Mouse (Mus musculus) fibroblast of lung, adult 2 months (primary cell): ENCODE measurements around the gene Mip.
"Not testable (repeated sequence)": the region's sequence is repeated elsewhere in the genome, so short reads cannot be mapped to it uniquely, and the experiment has no call there.

ENCODE experiments used
- DNase-seq: peaks from one replicate; pipeline ENCODE4 v3.0.0-alpha.2; 2011; ENCODE audit warnings: low read depth

Mip gene

DNA sequence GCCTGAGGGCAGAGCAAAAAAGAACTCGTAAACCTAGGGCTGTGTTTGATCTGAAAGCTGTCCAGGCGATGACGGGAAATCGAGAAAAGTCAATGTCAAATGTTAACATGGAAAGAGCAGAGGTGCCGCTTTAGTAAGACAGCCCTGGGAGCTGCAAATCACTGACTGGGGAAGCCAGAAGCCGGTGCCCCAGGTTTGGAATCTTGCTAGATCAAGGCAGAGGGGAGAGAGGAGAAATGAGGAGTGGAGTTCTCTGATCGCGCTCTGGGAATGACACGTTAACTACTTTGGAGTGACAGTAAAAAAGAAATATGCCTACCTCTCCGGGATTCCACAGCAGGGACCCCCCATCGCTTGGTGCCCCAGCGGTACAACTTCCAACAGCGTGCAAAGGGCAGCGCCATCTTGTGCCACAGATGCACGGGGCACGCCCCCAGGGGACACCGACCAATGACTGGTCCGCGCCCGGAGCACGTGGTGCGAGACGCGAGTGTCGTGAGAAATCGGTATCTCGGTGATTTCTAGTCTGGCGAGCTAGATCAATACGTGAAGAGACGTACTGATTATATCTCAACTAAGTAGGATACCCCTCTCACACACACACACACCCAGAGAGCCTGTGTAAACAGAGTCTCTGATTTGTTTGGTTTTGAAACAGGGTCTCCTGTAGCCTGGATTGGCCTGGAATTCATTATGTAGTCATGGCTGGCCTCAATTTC is 14.1 kb upstream of the Mip start, which contains the start of gene Spryd4:
Gene Spryd4, minus strand, starts transcription at position 418 of the 719 bp plus-strand sequence.
- peak; percentile 76 for DNase-seq

DNA sequence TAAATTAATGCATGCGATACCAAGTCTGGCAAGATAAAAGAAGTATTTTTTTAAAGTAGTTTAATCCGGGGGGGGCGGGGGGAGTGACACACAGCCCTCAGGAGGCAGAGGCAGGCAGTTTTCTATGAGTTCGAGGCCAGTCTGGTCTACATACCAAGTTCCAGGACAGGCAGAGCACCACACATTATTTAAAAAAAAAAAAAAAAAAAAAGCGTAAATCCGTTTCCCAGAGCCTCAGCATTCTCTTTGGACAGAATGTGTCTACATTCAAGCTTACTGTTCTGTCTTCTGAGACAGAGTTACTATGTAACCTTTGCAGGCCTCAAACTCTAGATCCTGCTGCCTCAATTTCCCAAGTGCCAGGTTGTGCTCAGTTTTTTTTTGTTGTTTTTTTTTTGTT is 13.5 kb upstream of the Mip start:
- DNase-seq: no peak

DNA sequence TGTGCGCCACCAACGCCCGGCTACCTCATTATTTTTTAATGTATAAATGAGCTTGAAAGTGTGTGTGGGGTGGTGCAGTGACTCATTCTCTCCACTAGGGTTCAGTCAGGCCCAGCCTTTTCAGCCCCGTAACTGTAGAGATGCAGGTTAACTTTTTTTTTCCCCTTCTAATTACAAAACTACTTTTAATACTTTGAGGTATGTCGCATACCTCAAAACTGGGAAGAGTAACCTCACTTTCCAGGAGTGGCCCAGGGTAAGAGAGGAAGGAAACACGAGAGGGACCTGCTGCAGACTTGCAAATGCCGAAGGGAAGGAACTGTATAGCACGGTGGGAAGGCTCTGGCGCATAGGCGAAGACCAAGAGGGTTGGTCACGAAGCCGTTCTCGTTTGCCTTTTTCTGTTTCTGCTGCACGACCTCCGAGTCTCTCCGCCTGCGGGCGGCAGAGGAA is 12.7 kb upstream of the Mip start:
- DNase-seq: no peak

DNA sequence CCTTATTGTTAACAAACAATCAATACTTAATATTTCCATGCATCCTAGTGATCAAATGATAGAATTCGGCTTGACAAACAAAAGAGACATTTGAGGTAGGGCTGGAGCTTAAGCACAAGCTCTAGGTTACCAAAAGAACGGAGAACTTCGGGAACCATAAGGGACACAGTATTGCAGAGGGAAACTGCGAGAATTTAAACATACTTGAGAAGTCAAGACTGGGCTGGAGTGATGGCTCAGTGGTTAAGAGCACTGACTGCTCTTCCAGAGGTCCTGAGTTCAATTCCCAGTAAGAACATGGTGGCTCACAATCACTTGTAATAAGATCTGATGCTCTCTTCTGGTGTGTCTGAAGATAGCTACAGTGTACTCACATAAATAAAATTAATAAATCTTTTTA is 11.5 kb upstream of the Mip start:
- not testable (repeated sequence) for DNase-seq

DNA sequence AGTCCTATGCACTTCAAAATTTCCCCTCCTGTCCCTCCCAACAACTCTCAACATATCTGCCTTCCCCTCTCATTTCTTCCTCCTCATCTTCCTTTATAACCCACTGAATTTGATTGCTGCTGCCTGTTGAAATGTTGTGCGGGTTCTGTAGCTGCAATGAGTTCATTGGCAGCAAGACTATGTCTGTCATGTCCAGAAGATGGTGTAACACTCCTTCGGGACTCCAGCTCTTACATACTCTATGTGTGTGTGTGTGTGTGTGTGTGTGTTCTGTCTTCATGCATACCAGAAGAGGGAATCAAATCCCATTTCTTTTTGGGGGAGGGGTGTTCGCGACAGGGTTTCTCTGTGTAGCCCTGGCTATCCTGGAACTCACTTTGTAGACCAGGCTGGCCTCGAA is 10.7 kb upstream of the Mip start:
- DNase-seq: no peak

DNA sequence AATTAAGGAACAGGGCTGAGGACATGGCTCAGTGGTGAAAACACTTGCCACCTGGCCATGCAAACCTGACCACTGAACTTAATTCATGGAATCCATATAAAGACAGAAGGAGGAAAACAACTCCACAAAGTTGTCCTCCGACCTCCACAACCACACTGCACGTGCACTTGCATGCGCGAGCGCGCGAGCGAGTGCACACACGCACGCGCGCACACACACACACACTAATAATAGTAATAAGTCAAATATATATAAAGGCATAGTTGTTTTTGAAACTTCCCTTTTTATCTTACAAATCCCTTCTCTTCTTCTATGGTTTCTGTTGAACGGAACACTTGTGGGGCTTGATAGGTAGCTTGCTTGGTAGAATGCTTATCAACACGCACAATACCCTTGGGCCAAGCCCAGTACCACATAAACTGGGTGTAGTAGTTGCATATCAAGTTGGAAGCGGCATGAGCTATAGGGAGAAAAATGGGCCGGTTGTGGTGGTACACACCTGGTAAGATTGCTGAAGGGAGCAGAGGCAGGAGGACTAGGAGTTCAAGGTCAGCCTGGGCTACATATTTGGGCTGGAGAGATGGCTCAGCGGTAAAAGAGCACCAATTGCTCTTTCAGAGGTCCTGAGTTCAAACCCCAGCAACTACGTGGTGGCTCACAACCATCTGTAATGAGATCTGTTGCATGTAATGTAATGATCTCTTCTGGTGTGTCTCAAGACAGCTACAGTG is 7.1 kb upstream of the Mip start:
- no peak for DNase-seq

DNA sequence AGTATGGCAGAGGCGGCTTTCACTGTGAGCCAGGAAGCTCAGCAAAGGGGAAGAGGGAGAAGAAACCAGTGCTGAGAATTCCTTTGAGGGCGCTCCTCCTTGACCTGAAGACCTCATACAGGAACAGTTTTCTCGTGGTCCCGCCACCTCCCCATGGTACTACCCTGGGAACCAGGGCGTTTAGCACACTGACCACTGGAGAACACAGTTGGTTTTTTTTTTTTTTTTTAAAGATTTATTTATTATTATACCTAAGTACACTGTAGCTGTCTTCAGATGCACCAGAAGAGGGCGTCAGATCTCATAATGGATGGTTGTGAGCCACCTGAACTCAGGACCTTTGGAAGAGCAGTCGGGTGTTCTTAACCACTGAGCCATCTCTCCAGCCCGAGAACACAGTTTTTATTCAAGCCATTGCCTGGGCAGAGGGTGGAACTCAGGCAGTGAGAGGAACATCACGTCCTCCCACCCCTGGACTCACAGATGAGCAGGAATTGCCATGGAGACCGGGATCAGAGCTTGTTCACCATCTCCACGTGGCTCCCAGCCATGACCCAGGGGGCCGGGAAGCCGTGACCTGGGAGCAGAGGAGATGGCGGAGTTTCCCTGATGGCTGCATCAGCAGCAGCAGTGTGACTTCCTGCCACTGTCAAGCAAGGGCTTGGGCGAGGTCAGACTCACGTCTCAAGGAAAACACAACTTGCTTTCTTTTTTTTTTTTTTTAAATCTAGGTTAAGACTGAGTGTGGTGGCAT is 3.9 kb upstream of the Mip start:
- DNase-seq: no peak

DNA sequence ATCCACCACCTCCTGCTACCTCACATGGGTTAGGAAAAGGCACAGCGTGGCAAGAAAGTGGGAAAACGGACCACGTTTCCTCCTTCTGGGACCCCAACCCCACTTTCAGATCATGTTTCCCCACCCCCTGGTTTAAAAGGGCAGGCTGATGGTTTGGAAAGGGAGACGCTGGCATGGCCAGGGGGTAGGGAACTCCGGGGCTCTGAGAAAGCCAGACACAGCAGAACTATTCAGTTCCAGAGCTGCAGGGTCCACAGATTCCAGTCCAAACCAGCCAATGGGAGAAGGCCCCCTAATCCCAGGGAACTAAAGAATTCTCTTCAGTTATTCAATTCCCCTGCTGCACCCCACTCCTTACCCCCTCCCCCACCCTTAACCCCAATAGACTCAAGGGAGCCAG is 574 bp upstream of the Mip start:
- DNase-seq: no peak

DNA sequence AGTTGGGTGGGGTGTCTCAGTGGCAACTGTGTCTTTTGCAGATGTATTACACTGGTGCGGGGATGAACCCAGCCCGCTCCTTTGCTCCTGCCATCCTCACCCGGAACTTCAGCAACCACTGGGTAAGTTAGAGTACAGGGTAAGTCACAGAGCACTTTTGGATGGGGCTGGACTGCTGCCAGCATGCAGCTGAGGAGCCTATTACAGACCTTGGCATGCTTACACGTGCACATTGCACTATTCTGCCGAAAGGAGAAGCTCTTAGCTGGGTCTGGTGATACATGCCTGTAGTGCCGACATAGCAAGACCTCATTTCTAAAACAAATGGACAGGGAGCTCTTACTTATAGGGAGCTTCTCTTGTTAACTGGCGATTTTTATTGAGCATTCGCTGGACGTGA is 2.0 kb downstream of the Mip start:
- no peak for DNase-seq

DNA sequence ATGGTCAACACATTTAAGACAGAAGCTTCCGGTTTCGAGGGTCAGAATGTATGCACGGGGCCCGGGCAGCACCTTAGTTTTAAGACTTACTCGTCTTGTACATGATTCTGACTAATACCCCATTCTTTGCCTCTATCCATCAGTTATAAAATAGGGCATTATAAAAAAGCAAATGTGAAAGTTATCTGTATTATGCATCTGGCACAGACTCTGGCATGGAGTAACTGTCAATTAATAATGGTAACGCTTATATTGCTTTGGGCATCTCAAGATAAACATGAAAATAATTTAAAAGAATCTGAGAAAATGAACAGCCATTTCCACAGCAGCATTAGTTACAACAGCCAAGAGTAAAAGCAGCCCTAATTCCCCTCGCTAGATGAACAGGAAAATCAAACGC is 2.4 kb downstream of the Mip start:
- DNase-seq: no peak

DNA sequence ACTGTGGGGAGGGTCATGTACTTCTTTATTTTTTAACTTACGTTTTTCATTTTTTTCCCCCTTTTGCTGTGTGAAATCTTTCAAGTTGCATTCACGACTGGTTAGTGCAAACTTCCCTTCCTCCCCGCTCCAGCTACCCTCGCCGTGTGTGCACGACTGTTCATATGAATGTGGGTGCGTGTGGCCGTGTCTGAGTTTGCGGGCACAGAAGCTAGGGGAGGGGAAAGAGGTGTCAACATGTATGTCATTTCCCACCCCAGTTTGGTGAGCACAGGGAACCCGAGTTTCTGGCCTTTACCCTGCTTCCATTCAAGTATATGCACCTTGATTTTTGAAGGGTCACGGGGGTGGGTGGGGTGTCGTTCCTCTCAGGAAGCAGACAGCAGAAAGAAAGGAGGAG is 4.9 kb downstream of the Mip start:
- DNase-seq: no peak

DNA sequence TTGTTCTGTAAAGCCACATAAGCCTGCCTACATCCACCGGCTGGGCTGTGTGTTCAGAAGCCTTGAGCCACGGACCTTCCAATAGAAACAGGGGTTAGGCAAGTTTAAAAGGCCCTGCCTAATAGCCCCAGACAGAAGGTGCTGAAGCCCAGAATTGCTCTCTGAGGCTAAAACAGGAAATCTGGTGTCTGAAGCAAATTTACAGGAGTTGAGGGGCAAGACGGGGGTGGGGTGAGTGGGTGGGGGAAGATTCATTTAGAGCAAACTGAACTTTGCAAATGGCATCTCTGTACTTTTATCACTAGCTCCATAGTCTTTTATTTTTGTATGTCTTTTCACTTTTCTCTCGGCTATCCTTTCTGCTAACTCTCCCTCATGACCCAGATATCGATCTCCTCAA is 5.5 kb downstream of the Mip start:
- DNase-seq: no peak

DNA sequence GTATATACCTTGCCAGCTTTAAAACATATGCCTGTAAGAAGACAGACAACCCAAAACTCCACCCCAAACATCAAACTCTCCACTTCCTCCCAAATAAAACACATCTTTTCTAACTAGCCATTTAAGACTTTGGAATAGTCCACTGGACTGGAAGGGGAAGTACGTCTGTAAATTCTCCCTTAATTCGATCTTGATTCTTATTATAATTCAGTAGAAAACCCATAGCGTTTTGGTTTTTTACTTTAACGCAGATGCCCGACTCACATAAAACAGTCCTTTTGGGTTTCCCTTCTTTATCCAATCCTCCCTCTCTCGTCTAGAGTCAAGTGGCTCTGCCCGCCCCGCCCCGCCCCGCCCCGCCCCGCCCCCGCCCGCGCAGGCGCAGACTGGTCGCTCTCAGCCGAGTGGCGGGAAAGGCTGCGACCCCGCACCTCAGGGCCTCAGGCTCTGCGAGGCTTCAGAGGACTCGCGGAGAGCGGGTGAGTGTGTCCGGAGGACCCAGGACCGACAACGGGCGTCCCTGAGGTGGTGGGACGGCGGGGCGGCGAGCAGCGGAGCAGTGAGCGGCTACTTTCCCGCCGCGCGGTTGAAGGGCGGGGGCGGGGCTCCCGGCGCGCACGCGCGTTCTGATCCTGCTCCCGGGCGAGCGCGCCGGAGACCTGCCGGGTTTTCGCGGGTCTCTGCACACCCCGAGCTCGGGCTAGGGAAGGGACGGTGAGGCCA is 6.2 kb downstream of the Mip start, which contains the start of gene Timeless:
Gene Timeless, plus strand, starts transcription at position 369 of the 723 bp plus-strand sequence.
- DNase-seq: peak; percentile 54

DNA sequence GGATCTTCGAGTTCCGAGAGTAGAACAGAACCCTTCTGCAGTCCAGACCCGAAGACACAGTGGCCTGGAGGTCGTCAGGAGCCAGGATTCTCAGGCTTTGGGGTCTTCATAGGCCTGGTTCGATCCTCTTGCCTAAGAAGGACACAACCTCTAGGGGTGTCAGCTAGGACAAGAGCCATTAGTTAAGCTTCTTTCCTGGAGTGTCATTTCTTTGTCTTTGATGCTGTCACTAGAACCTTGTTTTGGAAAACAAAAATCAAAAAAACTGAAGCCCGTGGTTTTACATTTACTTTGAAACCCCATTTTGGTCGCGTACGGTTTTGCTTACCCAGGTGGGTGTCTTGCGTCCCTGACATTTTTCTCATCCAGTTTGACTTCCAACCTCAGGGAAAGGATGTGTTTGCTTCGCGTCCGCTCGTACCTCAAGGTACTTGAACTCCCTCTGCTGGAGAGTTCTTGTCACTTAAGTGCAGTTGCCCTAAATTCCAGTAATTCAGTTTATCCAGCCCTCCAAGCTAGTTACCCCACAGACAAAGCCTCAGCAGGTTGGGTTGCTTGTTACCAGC is 6.9 kb downstream of the Mip start:
- peak; percentile 31 for DNase-seq

DNA sequence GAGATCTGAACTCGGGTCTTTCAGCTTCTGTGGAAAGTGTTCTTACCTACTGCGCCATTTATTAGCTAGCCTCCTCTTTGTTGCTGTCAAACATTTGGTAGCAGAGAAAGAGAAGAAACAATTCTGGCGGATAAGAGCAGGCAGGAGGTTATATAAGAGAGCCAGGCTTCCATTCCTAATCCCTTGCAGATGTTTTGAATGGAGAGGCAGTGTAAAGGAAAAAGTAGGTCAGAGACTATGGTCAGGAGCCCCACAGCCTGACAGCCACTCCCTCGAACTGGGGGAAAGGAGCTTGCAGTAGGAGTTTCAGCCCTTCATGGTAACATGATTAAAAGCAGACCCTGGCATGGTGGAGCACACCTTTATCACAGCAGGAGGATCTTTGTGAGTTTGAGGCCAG is 10.7 kb downstream of the Mip start:
- no peak for DNase-seq

DNA sequence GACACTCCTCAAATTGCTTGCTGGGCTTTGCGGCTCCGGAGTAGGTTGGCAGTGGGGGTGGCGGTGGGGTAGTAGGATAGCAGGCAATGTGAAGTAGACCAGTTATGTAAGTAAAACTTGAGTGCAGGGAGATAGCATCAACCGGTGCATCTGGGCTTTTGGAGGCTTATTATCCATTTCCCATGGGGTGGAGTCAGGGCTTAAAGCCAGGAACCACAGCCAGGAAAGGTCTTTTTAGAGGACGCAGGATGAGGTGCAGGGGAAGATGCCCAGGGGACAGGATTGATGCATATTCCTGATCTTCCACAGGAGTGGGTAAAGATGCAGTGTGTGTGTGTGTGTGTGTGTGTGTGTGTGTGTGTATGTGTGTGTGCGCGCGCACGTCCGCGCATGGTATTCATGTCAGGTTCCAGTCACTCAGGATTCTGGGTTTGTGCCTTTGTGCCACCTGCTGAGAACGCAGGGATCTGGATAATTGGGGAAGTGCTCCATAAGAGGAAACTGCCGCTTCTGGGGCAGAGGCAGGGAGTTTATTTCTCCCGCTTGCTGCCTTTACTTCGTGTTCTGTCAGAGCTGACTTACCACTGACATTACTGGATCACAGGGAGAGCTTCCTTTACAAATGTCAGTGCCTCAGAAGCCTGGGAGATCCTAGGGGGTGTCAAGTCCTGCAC is 12.3 kb downstream of the Mip start:
- DNase-seq: no peak

DNA sequence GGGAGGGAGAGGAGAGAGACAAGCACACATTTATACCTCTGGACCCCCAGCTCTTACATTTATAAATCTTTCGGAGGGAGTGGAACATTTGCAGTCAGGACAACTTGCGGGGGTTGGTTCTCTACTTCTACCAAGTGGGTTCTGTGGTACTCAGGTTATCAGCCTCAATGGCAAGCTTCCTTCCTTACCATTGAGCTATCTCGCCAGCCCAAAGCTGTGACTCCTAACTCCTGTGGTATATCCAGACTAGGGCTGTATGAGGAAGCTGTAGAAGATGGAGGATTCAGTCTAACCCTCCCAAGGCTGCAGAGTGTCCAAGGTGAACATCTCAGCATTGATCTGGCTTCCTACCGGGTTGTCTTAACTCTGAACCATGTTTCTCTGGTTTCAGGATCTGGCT is 13.5 kb downstream of the Mip start:
- no peak for DNase-seq

DNA sequence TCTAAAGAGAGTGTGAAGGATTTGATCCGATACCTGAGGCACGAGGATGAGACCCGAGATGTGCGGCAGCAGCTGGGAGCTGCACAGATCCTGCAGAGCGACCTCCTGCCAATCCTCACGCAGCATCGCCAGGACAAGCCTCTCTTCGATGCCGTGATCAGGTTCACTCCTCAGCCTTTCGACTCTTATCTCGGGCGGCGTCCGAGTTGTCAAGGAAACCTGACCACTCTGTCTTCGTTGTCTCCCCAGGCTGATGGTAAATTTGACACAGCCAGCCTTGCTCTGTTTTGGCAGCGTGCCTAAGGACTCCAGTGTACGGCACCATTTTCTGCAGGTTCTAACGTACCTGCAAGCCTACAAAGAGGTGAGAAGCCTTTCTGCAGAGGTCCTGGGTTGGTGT is 14.5 kb downstream of the Mip start:
- no peak for DNase-seq

DNA sequence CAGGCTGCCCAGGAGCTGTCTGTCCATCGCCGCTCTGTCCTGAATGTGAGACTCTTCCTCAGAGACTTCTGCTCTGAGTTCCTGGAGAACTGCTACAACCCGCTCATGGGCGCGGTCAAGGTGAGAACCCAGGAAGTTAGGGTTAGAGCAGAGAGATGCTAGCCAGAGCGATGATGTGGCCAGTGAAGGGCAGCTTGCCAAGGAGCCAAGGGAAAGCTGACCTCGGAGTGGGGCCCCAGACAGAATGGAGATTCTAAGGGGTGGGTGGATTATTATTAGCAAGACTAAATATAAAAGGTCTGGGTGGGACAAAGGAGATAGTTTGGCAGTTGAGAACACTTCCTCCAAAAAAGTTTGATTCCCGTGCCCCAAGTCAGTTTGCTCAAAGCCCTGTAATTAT is 17.6 kb downstream of the Mip start:
- DNase-seq: no peak

DNA sequence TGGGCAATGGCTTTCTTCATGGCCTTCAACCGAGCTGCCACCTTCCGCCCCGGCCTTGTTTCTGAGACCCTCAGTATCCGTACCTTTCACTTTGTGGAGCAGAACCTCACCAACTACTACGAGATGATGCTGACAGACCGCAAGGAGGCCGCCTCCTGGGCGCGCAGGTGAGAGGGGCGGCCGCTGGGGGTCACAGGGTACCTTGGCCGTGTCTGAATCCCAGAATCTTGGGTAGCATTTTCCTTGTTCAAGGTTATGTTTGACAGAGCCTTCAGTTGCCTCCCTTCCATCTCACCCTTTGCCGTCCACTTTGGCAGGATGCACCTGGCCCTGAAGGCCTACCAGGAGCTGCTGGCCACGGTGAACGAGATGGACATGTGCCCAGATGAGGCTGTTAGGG is 18.5 kb downstream of the Mip start:
- DNase-seq: no peak

DNA sequence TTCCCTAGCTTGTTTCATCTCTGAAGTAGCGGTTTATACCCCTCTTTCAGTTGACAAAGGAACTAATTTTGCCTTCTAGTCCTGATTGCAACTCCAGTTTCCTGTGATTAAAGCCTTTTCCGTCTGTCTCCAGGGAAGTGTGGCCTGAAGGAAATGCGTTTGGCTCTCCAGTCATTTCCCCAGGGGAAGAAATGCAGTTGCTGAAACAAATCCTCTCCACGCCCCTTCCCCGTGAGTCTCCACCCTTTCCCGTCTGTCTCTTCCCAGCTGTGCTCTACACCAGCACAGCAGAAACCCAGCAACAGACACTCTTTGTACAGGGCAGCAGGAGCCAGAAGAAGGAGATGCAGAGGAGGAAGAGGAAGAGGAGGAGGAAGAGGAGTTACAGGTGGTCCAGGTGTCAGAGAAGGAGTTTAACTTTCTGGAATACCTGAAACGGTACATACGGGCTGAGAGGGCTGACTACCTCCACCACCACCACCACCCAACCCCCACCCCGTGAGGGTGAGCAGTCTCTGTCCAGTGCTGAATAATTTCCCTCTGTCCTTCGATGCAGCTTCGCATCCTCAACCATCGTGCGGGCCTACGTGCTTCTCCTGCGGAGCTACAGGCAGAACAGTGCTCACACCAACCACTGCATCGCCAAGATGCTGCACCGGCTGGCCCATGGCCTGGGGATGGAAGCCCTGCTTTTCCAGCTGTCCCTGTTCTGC is 21.5 kb downstream of the Mip start:
- DNase-seq: no peak
